In the genomic region with DNA sequence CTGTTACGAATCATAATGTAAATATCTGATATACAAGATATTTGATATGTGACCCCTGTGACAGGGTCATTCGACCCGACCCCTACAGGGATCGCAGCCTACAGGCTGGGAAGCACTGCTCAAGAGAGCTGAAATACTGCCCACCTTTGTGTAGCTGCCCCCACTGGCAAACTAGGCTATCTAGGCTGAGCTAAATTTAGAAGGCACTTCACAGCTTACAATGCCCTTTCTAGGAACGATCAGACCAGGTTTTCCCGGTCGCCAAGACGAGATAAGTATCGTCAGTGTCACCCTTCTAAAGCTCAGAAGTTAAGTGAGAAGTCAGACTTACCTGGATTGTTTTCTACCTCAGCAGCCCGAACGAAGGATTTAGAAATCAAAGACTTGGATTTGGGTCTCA, we compare ENCODE assay signal across 20 mouse cellular contexts.
"Had no signal": no experiment of that assay in that cellular context is flagged by ENCODE, and none has a peak within 500 bp of the region (broad histone marks: within the 10 kb centered on the region; RNA-seq: fewer than 3 reads in every experiment).

No protein-coding gene starts in this region.

- H3K4me2 ChIP-seq: limb, embryonic 12.5 days; limb, embryonic 15.5 days; liver, embryonic 11.5 days; lung, embryonic 14.5 days; midbrain, embryonic 12.5 days; neural tube, embryonic 13.5 days; stomach, embryonic 15.5 days had no signal

- DNase-seq: kidney, postnatal 25 days; left cerebral cortex, postnatal 4 days; liver, postnatal 0 days; lung, embryonic 14.5 days; retina, postnatal 1 day; right cerebral cortex, postnatal 25 days; spleen, adult 18-20 months; thymus, postnatal 25 days had no signal

- H3K4me3 ChIP-seq: limb, embryonic 12.5 days; limb, embryonic 15.5 days; midbrain, embryonic 12.5 days; myocyte; neural tube, embryonic 13.5 days; stomach, embryonic 15.5 days had no signal

- H3K4me1 ChIP-seq: limb, embryonic 12.5 days; limb, embryonic 15.5 days; midbrain, embryonic 12.5 days; neural tube, embryonic 13.5 days; stomach, embryonic 15.5 days had no signal

- H3K27me3 ChIP-seq: limb, embryonic 12.5 days; limb, embryonic 15.5 days; midbrain, embryonic 12.5 days; neural tube, embryonic 13.5 days; stomach, embryonic 15.5 days had no signal

- H3K9ac ChIP-seq: limb, embryonic 12.5 days; limb, embryonic 15.5 days; liver, embryonic 14.5 days; liver, postnatal 0 days; lung, embryonic 14.5 days; midbrain, embryonic 12.5 days; neural tube, embryonic 13.5 days; stomach, embryonic 15.5 days had no signal

- H3K27ac ChIP-seq: kidney, postnatal 0 days; limb, embryonic 12.5 days; limb, embryonic 15.5 days; liver, embryonic 14.5 days; macrophage; midbrain, embryonic 12.5 days; neural tube, embryonic 13.5 days; stomach, embryonic 15.5 days had no signal

- ATAC-seq: liver, postnatal 0 days; lung, postnatal 0 days; midbrain, embryonic 16.5 days had no signal

- H3K9me3 ChIP-seq: limb, embryonic 15.5 days; stomach, embryonic 15.5 days had no signal

- H3K36me3 ChIP-seq: limb, embryonic 12.5 days; limb, embryonic 15.5 days; midbrain, embryonic 12.5 days; neural tube, embryonic 13.5 days; stomach, embryonic 15.5 days had no signal
